Mouse (Mus musculus) midbrain, embryonic 10.5 days (tissue): Measurements from ENCODE around the gene Fra10ac1. TPM values are rescaled to one million over a fixed set of nuclear protein-coding genes. Genes with fewer than 3 reads are reported as not detected.

Experiments
- DNase-seq: peaks from one replicate; pipeline ENCODE4 v3.0.0-alpha.2; 2017; ENCODE audit warnings: low spot score
- H3K27ac ChIP-seq: fragments of 300-500 bp; sonication (generic); replicated peaks from 2 replicates; pipeline ENCODE4 v1.5.1; 2016; ENCODE audit warnings: mild to moderate bottlenecking
- H3K27me3 ChIP-seq: fragments of 300-500 bp; sonication (generic); 2 replicates; pipeline ENCODE4 v1.6.1; 2016; ENCODE audit warnings: low read depth, mild to moderate bottlenecking; ENCODE audit not compliant: poor library complexity, severe bottlenecking
- H3K36me3 ChIP-seq: fragments of 300-500 bp; sonication (generic); 2 replicates; pipeline ENCODE4 v1.6.1; 2016; ENCODE audit warnings: mild to moderate bottlenecking, moderate library complexity
- H3K4me1 ChIP-seq: fragments of 300-500 bp; sonication (generic); 2 replicates; pipeline ENCODE4 v1.6.1; 2016
- H3K4me3 ChIP-seq: fragments of 300-500 bp; sonication (generic); 2 replicates; pipeline ENCODE4 v1.5.1; 2016; ENCODE audit warnings: mild to moderate bottlenecking, moderate library complexity
- H3K9me3 ChIP-seq: fragments of 300-500 bp; sonication (generic); replicated peaks from 2 replicates; pipeline ENCODE4 v1.6.1; 2016; ENCODE audit warnings: mild to moderate bottlenecking
- WGBS: fragments of 180-500 bp; shearing (Covaris S2); methylation state at CpG from one replicate; pipeline ENCODE4 v1.1.7; 2016; 5-methylcytosine and 5-hydroxymethylcytosine counted together
- polyA plus RNA-seq: library from polyadenylated mRNA; unstranded; fragments of >200 nt; fragmentation: Nextera tagmentation; extraction: Ambion mirVana; gene quantifications from 2 replicates; pipeline ENCODE4 v1.2.1, GENCODE M21; 2016

Gene Fra10ac1
- polyA plus RNA-seq, 1 experiment from 2014 or later: 45.1 TPM

- no peak for DNase-seq
- WGBS: 95% methylated on average over 3 of the region's 3 CpGs
- Histone ChIP-seq H3K36me3 (peaks cover 51% of the 10 kb centered on the region), H3K9me3 (no peaks in the 10 kb centered on the region), H3K4me3 (no peak overlapping the region), H3K27me3 (no peaks in the 10 kb centered on the region), H3K4me1 (peaks cover 9% of the 10 kb centered on the region), H3K27ac (no peak overlapping the region)
Measured at GRCm38 (mm10) chr19:38217696-38218095, 6.3 kb downstream of the Fra10ac1 start.

- H3K27me3 ChIP-seq: no peaks in the 10 kb centered on the region
- H3K36me3 ChIP-seq: peaks cover 45% of the 10 kb centered on the region
- H3K4me3 ChIP-seq: no peak overlapping the region
- peak; percentile 25 for DNase-seq
- no peak overlapping the region for H3K27ac ChIP-seq
- 60% methylated on average over 9 of the region's 9 CpGs for WGBS
- no peaks in the 10 kb centered on the region for H3K4me1 ChIP-seq
- H3K9me3 ChIP-seq: no peaks in the 10 kb centered on the region
Measured at GRCm38 (mm10) chr19:38206669-38207068, 17.3 kb downstream of the Fra10ac1 start.

- no peaks in the 10 kb centered on the region for H3K27me3 ChIP-seq
- H3K36me3 ChIP-seq: peaks cover 30% of the 10 kb centered on the region
- H3K4me3 ChIP-seq: no peak overlapping the region
- 89% methylated on average over 5 of the region's 5 CpGs for WGBS
- no peaks in the 10 kb centered on the region for H3K4me1 ChIP-seq
- no peak overlapping the region for H3K27ac ChIP-seq
- no peak for DNase-seq
- no peaks in the 10 kb centered on the region for H3K9me3 ChIP-seq
Measured at GRCm38 (mm10) chr19:38198731-38199130, 25.2 kb downstream of the Fra10ac1 start.

GRCm38 (mm10) chr19:38195245-38195644, 28.7 kb downstream of the Fra10ac1 start:
- DNase-seq: no peak
- H3K27me3 ChIP-seq: no peaks in the 10 kb centered on the region
- WGBS: 93% methylated on average over 4 of the region's 4 CpGs
- no peak overlapping the region for H3K4me3 ChIP-seq
- no peak overlapping the region for H3K27ac ChIP-seq
- no peaks in the 10 kb centered on the region for H3K9me3 ChIP-seq
- no peaks in the 10 kb centered on the region for H3K4me1 ChIP-seq
- peaks cover 18% of the 10 kb centered on the region for H3K36me3 ChIP-seq

- Histone ChIP-seq H3K27me3 (no peaks in the 10 kb centered on the region), H3K27ac (no peak overlapping the region), H3K4me3 (no peak overlapping the region), H3K36me3 (peaks cover 37% of the 10 kb centered on the region), H3K4me1 (no peaks in the 10 kb centered on the region), H3K9me3 (no peaks in the 10 kb centered on the region)
- DNase-seq: no peak
- WGBS: 87% methylated on average over 5 of the region's 5 CpGs
Measured at GRCm38 (mm10) chr19:38191446-38191845, 32.5 kb downstream of the Fra10ac1 start.

GRCm38 (mm10) chr19:38190606-38191005, 33.4 kb downstream of the Fra10ac1 start:
- peaks cover 38% of the 10 kb centered on the region for H3K36me3 ChIP-seq
- H3K9me3 ChIP-seq: no peaks in the 10 kb centered on the region
- no peak overlapping the region for H3K27ac ChIP-seq
- no peak for DNase-seq
- no peaks in the 10 kb centered on the region for H3K27me3 ChIP-seq
- H3K4me1 ChIP-seq: no peaks in the 10 kb centered on the region
- 91% methylated on average over 3 of the region's 3 CpGs for WGBS
- no peak overlapping the region for H3K4me3 ChIP-seq

- Histone ChIP-seq H3K27ac (no peak overlapping the region), H3K9me3 (no peaks in the 10 kb centered on the region), H3K36me3 (peaks cover 26% of the 10 kb centered on the region), H3K4me1 (no peaks in the 10 kb centered on the region), H3K4me3 (no peak overlapping the region), H3K27me3 (no peaks in the 10 kb centered on the region)
- WGBS: 93% methylated on average over 2 of the region's 2 CpGs
- DNase-seq: no peak
Measured at GRCm38 (mm10) chr19:38187345-38187680, 36.6 kb downstream of the Fra10ac1 start.

GRCm38 (mm10) chr19:38186631-38187344, 37.2 kb downstream of the Fra10ac1 start:
- no peaks in the 10 kb centered on the region for H3K9me3 ChIP-seq
- no peak overlapping the region for H3K27ac ChIP-seq
- DNase-seq: no peak
- WGBS: 92% methylated on average over 5 of the region's 5 CpGs
- H3K4me3 ChIP-seq: no peak overlapping the region
- peaks cover 26% of the 10 kb centered on the region for H3K36me3 ChIP-seq
- H3K4me1 ChIP-seq: no peaks in the 10 kb centered on the region
- H3K27me3 ChIP-seq: no peaks in the 10 kb centered on the region

GRCm38 (mm10) chr19:38179675-38180074, 44.3 kb downstream of the Fra10ac1 start:
- no peaks in the 10 kb centered on the region for H3K27me3 ChIP-seq
- no peak overlapping the region for H3K27ac ChIP-seq
- WGBS: 94% methylated on average over 9 of the region's 9 CpGs
- H3K36me3 ChIP-seq: 0 out of 2 replicates have a peak, but pooled peaks cover 3% of the 10 kb centered on the region
- no peak for DNase-seq
- H3K9me3 ChIP-seq: no peaks in the 10 kb centered on the region
- H3K4me1 ChIP-seq: no peaks in the 10 kb centered on the region
- H3K4me3 ChIP-seq: no peak overlapping the region

GRCm38 (mm10) chr19:38164633-38165032, 59.3 kb downstream of the Fra10ac1 start:
- H3K4me3 ChIP-seq: no peak overlapping the region
- H3K27me3 ChIP-seq: no peaks in the 10 kb centered on the region

GRCm38 (mm10) chr19:38161648-38162354, 62.2 kb downstream of the Fra10ac1 start:
- Histone ChIP-seq H3K4me1 (no peaks in the 10 kb centered on the region), H3K4me3 (no peak overlapping the region), H3K27ac (no peak overlapping the region), H3K36me3 (no peaks in the 10 kb centered on the region), H3K27me3 (no peaks in the 10 kb centered on the region), H3K9me3 (no peaks in the 10 kb centered on the region)
- DNase-seq: no peak
- WGBS: 95% methylated on average over 21 of the region's 21 CpGs

More at GRCm38 (mm10) chr19:38164633-38165032, 59.3 kb downstream of the Fra10ac1 start:
- no peak for DNase-seq
- no peaks in the 10 kb centered on the region for H3K9me3 ChIP-seq
- H3K27ac ChIP-seq: no peak overlapping the region
- 69% methylated on average over 2 of the region's 2 CpGs for WGBS
- no peaks in the 10 kb centered on the region for H3K4me1 ChIP-seq
- no peaks in the 10 kb centered on the region for H3K36me3 ChIP-seq

- Histone ChIP-seq H3K36me3 (no peaks in the 10 kb centered on the region), H3K27ac (no peak overlapping the region), H3K4me3 (no peak overlapping the region), H3K9me3 (no peaks in the 10 kb centered on the region), H3K4me1 (no peaks in the 10 kb centered on the region), H3K27me3 (no peaks in the 10 kb centered on the region)
- 93% methylated on average over 1 of the region's 1 CpGs for WGBS
- DNase-seq: no peak
Measured at GRCm38 (mm10) chr19:38156243-38156642, 67.7 kb downstream of the Fra10ac1 start.

- Histone ChIP-seq H3K4me3 (no peak overlapping the region), H3K9me3 (no peaks in the 10 kb centered on the region), H3K27me3 (no peaks in the 10 kb centered on the region), H3K27ac (no peak overlapping the region), H3K36me3 (no peaks in the 10 kb centered on the region), H3K4me1 (no peaks in the 10 kb centered on the region)
- 87% methylated on average over 4 of the region's 4 CpGs for WGBS
- DNase-seq: no peak
Measured at GRCm38 (mm10) chr19:38143540-38144271, 80.2 kb downstream of the Fra10ac1 start.
